Mouse (Mus musculus) ES-E14 (cell line): ENCODE data around the gene Atp1b2.

Experiments
- CHD2 ChIP-seq: IDR thresholded peaks from 2 replicates; pipeline ENCODE4 v1.6.1; 2014; ENCODE audit warnings: mild to moderate bottlenecking, low read depth, low read length, inconsistent platforms
- MAFK ChIP-seq: IDR thresholded peaks from 2 replicates; pipeline ENCODE4 v1.6.1; 2014; ENCODE audit warnings: mild to moderate bottlenecking, low read depth, low read length, inconsistent platforms; ENCODE audit not compliant: insufficient read depth
- ZC3H11A ChIP-seq: IDR thresholded peaks from 2 replicates; pipeline ENCODE4 v1.6.1; 2012; ENCODE audit warnings: low read depth, mild to moderate bottlenecking, inconsistent platforms, low read length, borderline replicate concordance

GRCm38 (mm10) chr11:69594853-69595252 is 10.9 kb downstream of the Atp1b2 start:
- TF ChIP-seq CHD2 (no peak), MAFK (no peak), ZC3H11A (no peak)
